Mouse (Mus musculus) adipocyte (in vitro differentiated cells): Measurements from ENCODE around the gene Bcl2l1.

ENCODE experiments used
- DNase-seq: peaks from one replicate; pipeline ENCODE4 v3.0.0-alpha.2; 2016; ENCODE audit warnings: low spot score

Gene Bcl2l1

DNA sequence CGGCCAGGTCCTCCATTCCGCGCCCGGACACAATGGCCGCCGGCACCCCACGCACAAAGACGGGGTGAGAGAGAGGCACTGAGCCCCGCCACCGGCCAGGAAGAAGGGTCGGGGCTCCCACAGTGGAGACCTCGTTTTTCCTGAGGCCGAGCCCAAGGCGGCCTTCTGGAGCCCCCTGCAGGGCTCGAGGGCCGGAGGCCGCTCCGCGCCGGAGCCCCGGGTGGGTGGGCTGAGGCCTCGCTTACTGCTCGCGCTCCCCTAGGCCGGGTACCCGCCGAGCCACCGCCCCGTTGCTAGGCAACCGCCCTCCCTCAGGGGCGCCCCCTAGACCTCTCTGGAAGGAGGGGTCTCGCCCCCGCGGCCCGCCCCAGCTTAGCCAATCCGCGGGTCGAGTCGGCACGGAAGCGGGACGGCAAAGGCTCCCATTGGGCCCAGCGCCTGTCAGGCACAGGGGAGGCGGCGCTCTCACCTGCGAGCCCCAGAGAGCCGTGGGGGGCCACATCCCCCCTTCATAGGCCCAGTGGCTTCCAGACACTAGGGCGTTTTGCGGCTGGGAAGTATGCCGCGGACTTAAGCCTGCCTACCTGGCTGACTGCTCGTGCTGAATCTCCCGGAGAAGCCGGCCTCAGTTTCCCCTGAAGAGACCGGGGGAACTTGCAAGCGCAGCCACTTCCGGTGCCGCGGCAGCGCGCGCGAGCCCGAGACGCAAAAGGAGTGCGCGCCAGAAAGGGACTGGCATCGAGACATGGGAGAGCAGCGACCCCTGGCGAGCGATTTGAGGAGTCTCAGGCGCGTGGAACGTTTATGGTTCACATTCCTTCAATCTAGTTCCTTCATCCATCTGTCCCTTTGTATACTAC is at the start of gene Bcl2l1:
Bcl2l1 (minus strand) TSS at position 710 of the 860 bp plus-strand sequence.
- peak; percentile 99 for DNase-seq

DNA sequence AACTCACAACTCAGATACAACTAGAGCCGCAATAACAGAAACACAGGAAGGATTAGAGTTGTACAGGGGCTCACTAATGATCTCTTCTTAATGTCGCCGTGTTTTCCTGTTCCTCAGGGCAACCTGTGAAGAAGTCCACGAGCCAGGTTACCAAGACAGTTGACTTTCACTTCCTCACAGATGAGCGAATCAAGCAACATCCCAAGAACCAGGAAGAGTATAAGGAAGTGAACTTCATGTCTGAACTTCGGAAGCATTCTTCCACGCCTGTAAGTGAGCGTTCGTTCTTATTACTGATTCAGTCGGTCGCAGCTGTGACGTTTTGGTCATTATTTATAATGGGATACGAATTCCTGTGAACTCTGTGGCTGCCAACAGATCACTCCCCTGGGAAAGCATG is 49.4 kb upstream of the Bcl2l1 start:
- no peak for DNase-seq

DNA sequence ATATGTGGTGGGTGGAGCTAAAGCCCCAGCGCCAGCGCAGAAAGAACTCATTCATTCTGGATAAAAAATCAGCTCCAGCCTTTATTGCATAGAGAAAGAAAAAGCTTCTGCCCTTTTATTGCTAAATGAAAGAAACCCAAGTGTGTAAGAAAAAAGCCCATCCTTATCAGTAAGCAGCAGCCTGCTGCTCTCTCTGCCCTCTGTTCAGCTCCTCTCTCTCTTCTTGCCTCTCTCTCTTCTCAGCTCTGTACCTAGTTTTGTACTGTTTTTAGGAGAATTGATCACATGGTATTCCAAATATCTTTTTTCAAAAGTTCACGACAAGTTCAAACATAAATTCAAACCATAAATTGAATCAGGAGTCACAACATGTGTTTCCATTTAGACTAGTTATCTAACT is 46.7 kb upstream of the Bcl2l1 start:
- DNase-seq = no peak

GRCm38 (mm10) chr2:152863346-152863745 is 31.8 kb upstream of the Bcl2l1 start:
- DNase-seq = no peak

DNA sequence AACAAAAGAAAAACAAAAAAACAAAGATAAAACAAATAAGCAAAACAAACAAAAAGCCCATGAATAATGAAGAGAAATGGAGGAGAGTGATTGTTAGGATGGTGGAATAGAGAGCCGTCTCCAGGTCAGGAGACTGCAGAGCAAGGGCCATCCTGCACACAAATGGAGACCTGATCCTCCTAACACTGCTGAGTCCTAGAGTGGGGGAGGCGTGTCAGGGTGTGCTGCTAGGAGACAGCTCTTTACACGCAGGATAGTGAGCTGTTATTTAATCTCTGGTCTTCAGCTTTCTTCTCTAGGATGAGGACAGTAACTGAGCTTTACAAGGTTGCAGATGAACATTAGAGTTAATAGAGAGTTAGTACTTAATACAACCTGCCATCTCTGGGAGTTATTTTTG is 31.1 kb upstream of the Bcl2l1 start:
- no peak for DNase-seq

- DNase-seq = peak; percentile 79
Measured at GRCm38 (mm10) chr2:152861891-152862290, 30.4 kb upstream of the Bcl2l1 start.

DNA sequence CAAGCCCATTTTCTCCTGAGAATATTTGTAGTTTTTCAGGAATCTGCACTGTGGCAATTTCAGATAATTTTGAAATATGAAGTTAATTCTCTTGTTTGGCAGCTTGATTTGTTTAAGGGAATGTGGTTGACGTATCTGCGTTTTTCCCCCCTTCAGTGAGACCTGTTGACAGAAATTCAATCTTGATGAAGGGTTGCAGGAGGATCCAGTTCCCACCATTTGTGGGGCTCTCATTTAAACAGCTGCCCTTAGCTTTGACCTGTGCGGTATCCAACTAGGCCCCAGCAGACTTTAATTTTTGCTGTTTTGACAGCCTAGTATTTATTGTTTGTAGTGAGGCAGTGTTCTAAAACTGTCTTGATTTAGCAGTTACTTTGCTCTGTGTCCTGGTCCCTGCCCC is 28.0 kb upstream of the Bcl2l1 start:
- peak; percentile 68 for DNase-seq

DNA sequence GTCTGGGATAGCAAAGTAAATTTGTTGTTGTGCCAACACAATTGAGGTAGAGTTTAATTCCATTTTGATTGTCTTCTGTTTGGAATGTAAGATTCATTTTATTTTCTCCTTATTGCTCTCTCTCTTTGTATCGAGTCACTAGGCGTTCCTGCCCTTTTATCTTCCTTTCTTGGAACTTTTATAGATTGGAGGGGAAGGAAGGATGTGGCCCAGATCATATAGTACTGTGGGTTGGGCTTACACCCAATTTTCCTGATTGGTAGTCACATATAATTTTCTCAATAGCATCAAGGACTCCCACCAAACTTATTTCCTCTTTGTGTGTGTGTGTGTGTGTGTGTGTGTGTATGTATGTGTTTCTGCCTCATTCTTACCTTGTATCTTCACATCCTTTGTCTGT is 16.9 kb upstream of the Bcl2l1 start:
- DNase-seq = no peak

- DNase-seq = peak; percentile 100
Measured at GRCm38 (mm10) chr2:152847815-152848302, 16.3 kb upstream of the Bcl2l1 start, which contains the start of gene Tpx2. Gene Tpx2, plus strand, starts transcription at chr2:152847964.

GRCm38 (mm10) chr2:152847057-152847814 is 15.7 kb upstream of the Bcl2l1 start:
- DNase-seq = no peak

DNA sequence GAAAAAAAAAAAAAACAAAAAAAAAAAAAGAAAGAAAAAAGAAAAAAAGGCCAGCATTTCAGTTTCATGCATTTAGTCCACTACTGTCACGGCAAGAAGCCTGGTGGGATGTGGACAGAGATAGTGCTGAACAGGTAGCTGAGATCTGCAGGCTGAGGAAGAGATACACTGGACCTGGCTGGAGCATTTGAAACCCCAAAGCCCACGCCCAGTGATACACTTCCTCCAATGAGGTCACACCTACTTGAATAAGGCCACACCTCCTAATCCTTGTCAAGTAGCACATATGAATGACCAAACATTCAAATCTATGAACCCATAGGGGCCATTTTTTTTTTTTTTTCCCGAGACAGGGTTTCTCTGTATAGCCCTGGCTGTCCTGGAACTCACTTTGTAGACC is 11.2 kb upstream of the Bcl2l1 start:
- no peak for DNase-seq

- peak; percentile 92 for DNase-seq
Measured at GRCm38 (mm10) chr2:152839256-152839655, 7.7 kb upstream of the Bcl2l1 start.

DNA sequence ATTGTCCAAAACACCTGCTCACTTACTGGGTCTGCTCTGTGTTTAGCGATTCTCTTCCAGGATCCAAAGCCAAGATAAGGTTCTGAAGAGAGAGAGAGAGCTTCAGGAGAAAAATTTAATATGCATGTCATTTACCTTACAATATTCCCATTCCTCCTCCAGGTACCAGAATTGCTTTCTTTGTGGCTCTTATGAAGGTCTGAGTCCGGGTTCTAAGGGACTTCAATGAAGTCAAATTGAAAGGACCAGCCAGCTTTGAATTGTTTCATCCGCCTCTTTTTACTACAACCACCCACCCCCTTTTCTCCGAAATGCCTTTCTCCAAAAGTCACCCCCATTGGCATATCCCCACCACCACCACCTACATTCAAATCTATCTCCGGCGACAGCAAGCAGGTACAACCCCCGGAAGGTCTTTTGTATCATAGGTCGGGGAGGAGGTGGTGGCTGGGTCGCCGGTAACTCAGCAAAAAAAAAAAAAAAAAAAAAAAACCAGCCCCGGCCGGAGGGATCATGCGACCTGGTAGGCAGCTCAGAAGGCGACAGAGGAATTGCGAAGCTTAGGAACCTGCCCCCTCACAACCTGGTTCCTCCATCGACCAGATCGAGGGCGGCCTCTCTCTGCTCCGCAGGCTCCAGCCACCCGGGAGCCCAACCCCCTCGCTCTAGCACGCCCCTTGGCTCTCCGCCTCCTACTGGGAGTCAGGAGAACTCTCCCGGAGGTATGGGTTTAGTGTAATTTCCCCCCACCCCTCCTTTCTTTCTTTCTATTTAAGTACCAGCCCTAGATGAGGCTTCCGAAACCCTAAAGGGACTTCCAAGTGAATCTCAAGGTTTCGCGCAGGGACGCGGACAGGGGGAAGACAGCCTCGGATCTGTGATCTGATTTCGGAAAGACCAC is 1.3 kb downstream of the Bcl2l1 start:
- DNase-seq = peak; percentile 97

DNA sequence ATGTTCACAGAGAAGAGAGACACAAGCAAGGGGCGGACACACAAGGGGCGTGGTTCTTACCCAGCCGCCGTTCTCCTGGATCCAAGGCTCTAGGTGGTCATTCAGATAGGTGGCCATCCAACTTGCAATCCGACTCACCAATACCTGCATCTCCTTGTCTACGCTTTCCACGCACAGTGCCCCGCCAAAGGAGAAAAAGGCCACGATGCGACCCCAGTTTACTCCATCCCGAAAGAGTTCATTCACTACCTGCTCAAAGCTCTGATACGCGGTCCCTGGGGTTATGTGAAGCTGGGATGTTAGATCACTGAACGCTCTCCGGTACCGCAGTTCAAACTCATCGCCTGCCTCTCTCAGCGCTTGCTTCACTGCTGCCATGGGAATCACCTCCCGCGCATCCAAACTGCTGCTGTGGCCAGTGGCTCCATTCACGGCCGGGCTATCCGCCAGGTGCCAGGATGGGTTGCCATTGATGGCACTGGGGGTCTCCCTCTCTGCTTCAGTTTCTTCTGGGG is 2.1 kb downstream of the Bcl2l1 start:
- DNase-seq = peak; percentile 47

DNA sequence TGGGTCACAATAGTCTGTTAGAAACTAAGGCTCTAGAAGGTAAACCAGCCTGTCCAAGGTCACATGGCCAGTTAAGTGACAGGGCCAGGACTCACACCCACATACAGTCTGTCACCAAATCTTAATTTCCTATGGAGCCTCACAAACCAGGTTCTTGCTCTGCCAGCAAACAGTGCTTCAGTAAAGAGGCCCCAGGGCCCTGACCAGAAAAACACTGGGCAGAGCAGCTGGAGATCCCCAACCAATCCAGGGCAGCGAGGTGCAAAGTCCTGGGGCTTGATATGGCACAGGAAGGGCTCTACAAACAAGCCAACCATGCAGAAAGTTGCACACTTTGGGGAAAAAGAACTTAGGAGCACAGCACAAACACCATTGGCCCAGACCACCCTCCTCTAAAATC is 3.0 kb downstream of the Bcl2l1 start:
- peak; percentile 37 for DNase-seq

DNA sequence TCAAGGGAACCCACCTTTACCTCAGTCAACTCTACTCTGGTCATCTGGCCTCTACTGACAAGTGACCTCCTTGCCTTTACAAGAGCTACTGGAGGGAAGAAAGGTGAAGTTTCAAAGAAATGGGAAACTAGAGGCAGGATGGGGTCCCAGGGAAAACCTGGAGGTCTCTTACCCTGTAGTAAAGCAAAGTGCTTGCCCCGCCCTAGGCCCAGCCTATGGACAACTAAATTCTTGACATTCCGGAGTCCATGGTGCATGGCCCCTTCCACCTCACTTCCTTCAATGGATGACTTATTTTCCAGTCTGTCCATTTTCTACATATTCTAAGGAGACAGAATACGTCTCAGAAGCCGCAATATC is 3.5 kb downstream of the Bcl2l1 start:
- no peak for DNase-seq

GRCm38 (mm10) chr2:152827321-152828010 is 4.1 kb downstream of the Bcl2l1 start:
- DNase-seq = peak; percentile 72

- DNase-seq = no peak
Measured at GRCm38 (mm10) chr2:152826481-152826880, 5.0 kb downstream of the Bcl2l1 start.

GRCm38 (mm10) chr2:152825713-152826112 is 5.8 kb downstream of the Bcl2l1 start:
- no peak for DNase-seq

DNA sequence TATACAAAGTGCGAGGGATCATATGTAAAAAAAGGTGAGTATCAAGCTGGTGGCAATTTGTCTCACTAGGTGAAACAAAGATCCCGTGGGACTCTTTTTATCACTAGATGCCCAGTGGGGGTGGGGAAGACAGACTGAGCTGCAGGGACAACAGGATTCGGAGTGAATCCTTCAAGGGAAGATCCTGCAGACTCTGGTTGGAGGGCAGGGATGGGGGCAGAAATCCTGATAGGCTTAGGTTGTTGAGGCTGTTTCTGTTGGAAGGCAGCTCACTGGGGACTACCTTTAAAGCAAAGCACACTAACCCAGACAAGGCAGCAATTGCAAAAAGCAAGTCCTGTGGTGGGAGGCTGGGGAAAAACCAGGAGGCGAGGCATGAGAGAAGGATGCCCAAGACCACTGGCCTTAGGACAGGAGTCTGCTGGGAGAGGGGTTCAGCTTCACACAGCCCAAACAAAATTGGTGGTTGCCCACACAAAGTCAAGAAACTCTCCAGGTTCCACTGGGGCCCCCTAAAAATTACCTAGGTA is 6.3 kb downstream of the Bcl2l1 start:
- DNase-seq = no peak
